8 mouse cellular contexts compared by ENCODE assay signal in genomic region chr1:130633761-130634410, GRCm38 (mm10). TPM values are rescaled to one million over a fixed set of nuclear protein-coding genes. Genes with fewer than 3 reads are reported as not detected.
DNase-seq lines count a peak whose midpoint lies in the region; ATAC-seq and TF ChIP-seq lines count a peak whose summit lies in the region.

No protein-coding gene starts in this region.

- H3K79me3 ChIP-seq in C2C12 (ENCODE audit: low read depth), result no peaks in the 10 kb centered on the region

- no peak overlapping the region for H3K9ac ChIP-seq in heart, embryonic 11.5 days (ENCODE audit: low read depth, low read length)
- H3K9ac ChIP-seq in liver, embryonic 16.5 days (ENCODE audit: low read depth, low read length), result no peak overlapping the region

- H3K27ac ChIP-seq in heart, embryonic 11.5 days (ENCODE audit: low read depth, low read length), result no peak overlapping the region
- no peak overlapping the region for H3K27ac ChIP-seq in liver, embryonic 16.5 days (ENCODE audit: low read length)
- no peak overlapping the region for H3K27ac ChIP-seq in olfactory bulb, adult 2 months (ENCODE audit: insufficient read depth, low read depth, low read length)
- peak overlapping the region; percentile 24; the same call in 1 of the 2 replicates for H3K27ac ChIP-seq in thymus, adult 2 months (ENCODE audit: control insufficient read depth, insufficient read depth, low read length)

- TF ChIP-seq CTCF in C2C12 (IDR thresholded peaks at IDR 0.05; ENCODE audit: control insufficient read depth, insufficient read depth, insufficient read length), result peak; percentile 79
- peak; percentile 64; the same call in 1 of the 2 replicates for TF ChIP-seq CTCF in olfactory bulb, adult 2 months (IDR thresholded peaks at IDR 0.05; ENCODE audit: insufficient read depth, low read depth, low read length)
- TF ChIP-seq CTCF in thymus, adult 2 months (IDR thresholded peaks at IDR 0.05; ENCODE audit: borderline replicate concordance, control insufficient read depth, extremely low read depth, insufficient read depth, low read length, poor library complexity), result peak; percentile 89

- H3K9me3 ChIP-seq in heart, embryonic 11.5 days (replicated peaks; ENCODE audit: control insufficient read depth, low read length), result no peaks in the 10 kb centered on the region
- H3K9me3 ChIP-seq in liver, embryonic 16.5 days (replicated peaks; ENCODE audit: control insufficient read depth, low read length), result no peaks in the 10 kb centered on the region

- TF ChIP-seq POLR2A in olfactory bulb, adult 2 months (IDR thresholded peaks at IDR 0.05; ENCODE audit: insufficient read depth, low read depth, low read length), result no peak
- no peak for TF ChIP-seq POLR2A in thymus, adult 2 months (IDR thresholded peaks at IDR 0.05; ENCODE audit: control insufficient read depth, extremely low read depth, insufficient read depth, low read length, poor library complexity)

- no peaks in the 10 kb centered on the region for H3K79me2 ChIP-seq in C2C12 (ENCODE audit: control insufficient read depth, insufficient read depth)

- no peaks in the 10 kb centered on the region for H3K4me1 ChIP-seq in heart, embryonic 11.5 days (ENCODE audit: control insufficient read depth, insufficient read depth, low read length)
- H3K4me1 ChIP-seq in liver, embryonic 16.5 days (ENCODE audit: control insufficient read depth, low read depth, low read length), result no peaks in the 10 kb centered on the region
- no peaks in the 10 kb centered on the region for H3K4me1 ChIP-seq in olfactory bulb, adult 2 months (ENCODE audit: control insufficient read depth, insufficient read depth, low read length)
- H3K4me1 ChIP-seq in thymus, adult 2 months (replicated peaks; ENCODE audit: control insufficient read depth, insufficient read depth, low read length), result peaks cover 5% of the 10 kb centered on the region; the same call in 1 of the 2 replicates

- WGBS in heart, embryonic 11.5 days (ENCODE audit: insufficient replicate concordance), result 22% methylated on average over 16 of the region's 16 CpGs
- 5% methylated on average over 16 of the region's 16 CpGs for WGBS in liver, embryonic 16.5 days (ENCODE audit: insufficient replicate concordance)
- WGBS in olfactory bulb, adult 2 months, result 30% methylated on average over 16 of the region's 16 CpGs
- 7% methylated on average over 16 of the region's 16 CpGs for WGBS in thymus, adult 2 months

- peak; percentile 76 for DNase-seq in adrenal gland, postnatal 14 days
- DNase-seq in kidney, postnatal 25 days, result peak; percentile 52 to 75
- peak; percentile 90 for DNase-seq in thymus, adult 2 months

- no peak overlapping the region for H3K4me3 ChIP-seq in C2C12 (ENCODE audit: insufficient read depth, poor library complexity, severe bottlenecking)
- no peak overlapping the region for H3K4me3 ChIP-seq in heart, embryonic 11.5 days (ENCODE audit: low read depth, low read length)
- H3K4me3 ChIP-seq in liver, embryonic 16.5 days (ENCODE audit: low read depth, low read length), result 0 out of 2 replicates have a peak overlapping the region, but pooled peaks have one; percentile 8
- H3K4me3 ChIP-seq in olfactory bulb, adult 2 months (ENCODE audit: insufficient read depth, low read depth, low read length), result no peak overlapping the region
- H3K4me3 ChIP-seq in thymus, adult 2 months (ENCODE audit: control insufficient read depth, insufficient read depth, low read length), result peak overlapping the region; percentile 26

- no peak overlapping the region for H3ac ChIP-seq in C2C12 (ENCODE audit: control insufficient read depth, insufficient read length, low read depth)

- H3K36me3 ChIP-seq in C2C12 (ENCODE audit: control insufficient read depth, insufficient read depth), result no peaks in the 10 kb centered on the region
- no peaks in the 10 kb centered on the region for H3K36me3 ChIP-seq in heart, embryonic 11.5 days (ENCODE audit: control insufficient read depth, insufficient read depth, low read length)
- no peaks in the 10 kb centered on the region for H3K36me3 ChIP-seq in liver, embryonic 16.5 days (ENCODE audit: control insufficient read depth, insufficient read depth)
- no peaks in the 10 kb centered on the region for H3K36me3 ChIP-seq in thymus, adult 2 months (ENCODE audit: control insufficient read depth, insufficient read depth, low read length)

- H3K27me3 ChIP-seq in C2C12 (ENCODE audit: control insufficient read depth, insufficient read depth, insufficient read length), result peaks cover 3% of the 10 kb centered on the region
- no peaks in the 10 kb centered on the region for H3K27me3 ChIP-seq in heart, embryonic 11.5 days (ENCODE audit: control insufficient read depth, insufficient read depth, low read length)
- no peaks in the 10 kb centered on the region for H3K27me3 ChIP-seq in liver, embryonic 16.5 days (ENCODE audit: control insufficient read depth, insufficient read depth, low read depth, low read length)
- no peaks in the 10 kb centered on the region for H3K27me3 ChIP-seq in thymus, adult 2 months (ENCODE audit: control insufficient read depth, insufficient read depth, low read length)

- peak overlapping the region; percentile 29; the same call in 1 of the 2 replicates for H3K4me2 ChIP-seq in heart, embryonic 11.5 days
- 0 out of 2 replicates have a peak overlapping the region, but pooled peaks have one; percentile 17 for H3K4me2 ChIP-seq in liver, embryonic 16.5 days (ENCODE audit: low read depth, low read length)

- peak; percentile 87 for ATAC-seq in erythroblast, adult 5-6 weeks (replicated peaks; ENCODE audit: low FRiP score, poor library complexity, severe bottlenecking)
- no peak for ATAC-seq in heart, embryonic 11.5 days (replicated peaks; ENCODE audit: insufficient number of reproducible peaks, low FRiP score, low TSS enrichment)
- no peak for ATAC-seq in liver, embryonic 16.5 days (ENCODE audit: low read depth)

TF ChIP-seq in C2C12, 6 proteins besides CTCF, POLR2A, EP300 and RAD21:
- no peak for TF ChIP-seq FOSL1 (IDR thresholded peaks at IDR 0.05; ENCODE audit: insufficient read depth, low read length, poor library complexity, severe bottlenecking)
- no peak for TF ChIP-seq MYOD1 (IDR thresholded peaks at IDR 0.05; ENCODE audit: control insufficient read depth, insufficient read length, low read depth)
- TF ChIP-seq CEBPB (IDR thresholded peaks at IDR 0.05; ENCODE audit: low read depth), result no peak
- no peak for TF ChIP-seq USF1 (IDR thresholded peaks at IDR 0.05; ENCODE audit: low read depth)
- TF ChIP-seq MYOG (IDR thresholded peaks at IDR 0.05; ENCODE audit: control insufficient read depth, extremely low read depth, insufficient read length), result no peak
- TF ChIP-seq MAX (IDR thresholded peaks at IDR 0.05), result no peak

RNA-seq across cellular contexts. Expression of gene Zp3r, which starts 4.5 kb away (rescaled TPM):
- polyA plus RNA-seq in C2C12 (2012; fragmentation: generic; extraction: Trizol), result not detected
- total RNA-seq in adrenal gland, postnatal 14 days (2021), result not detected in 2 replicates
- 0.42 TPM in 1 of 2 replicates, not detected in the other for total RNA-seq in erythroblast, adult 5-6 weeks (2015; ENCODE audit: low replicate concordance)
- total RNA-seq in erythroblast, adult 5-6 weeks (2017; ENCODE audit: low replicate concordance), result not detected in 2 replicates
- polyA plus RNA-seq in heart, embryonic 11.5 days (2014; fragmentation: Nextera tagmentation; extraction: Ambion mirVana), result not detected in 2 replicates
- polyA plus RNA-seq in liver, embryonic 16.5 days (2015; fragmentation: Nextera tagmentation; extraction: Ambion mirVana), result not detected in 2 replicates
- not detected in 2 replicates for polyA plus RNA-seq in olfactory bulb, adult 2 months (2012; ENCODE audit: insufficient read depth, insufficient read length, low replicate concordance, missing spikeins)
- polyA plus RNA-seq in thymus, adult 2 months (2012; rRNA removed), result not detected in 2 replicates

RNA-seq across cellular contexts. Expression of gene C4bp, which starts 27.5 kb away (rescaled TPM):
- polyA plus RNA-seq in C2C12 (2012; fragmentation: generic; extraction: Trizol), result not detected
- 1.7 and 31.3 TPM in 2 replicates for total RNA-seq in adrenal gland, postnatal 14 days (2021)
- total RNA-seq in erythroblast, adult 5-6 weeks (2015; ENCODE audit: low replicate concordance), result 1.7 TPM in 1 of 2 replicates, not detected in the other
- 0.56 TPM in 1 of 2 replicates, not detected in the other for total RNA-seq in erythroblast, adult 5-6 weeks (2017; ENCODE audit: low replicate concordance)
- not detected in 2 replicates for polyA plus RNA-seq in heart, embryonic 11.5 days (2014; fragmentation: Nextera tagmentation; extraction: Ambion mirVana)
- 5.2 and 5.3 TPM in 2 replicates for polyA plus RNA-seq in liver, embryonic 16.5 days (2015; fragmentation: Nextera tagmentation; extraction: Ambion mirVana)
- not detected in 2 replicates for polyA plus RNA-seq in olfactory bulb, adult 2 months (2012; ENCODE audit: insufficient read depth, insufficient read length, low replicate concordance, missing spikeins)
- 0.19 and 0.77 TPM in 2 replicates for polyA plus RNA-seq in thymus, adult 2 months (2012; rRNA removed)

Comparison
In these comparisons a context has a peak if more than half of its experiments do, and no peak if none do; other contexts are left out.
1. H3K4me3 ChIP-seq: peak in liver, embryonic 16.5 days (single experiment) and thymus, adult 2 months (single experiment); none in C2C12 (single experiment), heart, embryonic 11.5 days (single experiment) and olfactory bulb, adult 2 months (single experiment).
2. Peak in every context shown above with its lines, with median percentiles within 50 percentile points of each other: CTCF ChIP-seq and DNase-seq.